Mouse (Mus musculus) midbrain, embryonic 12.5 days (tissue): ENCODE results near the gene Sema3e. TPM values are rescaled to one million over a fixed set of nuclear protein-coding genes. Genes with fewer than 3 reads are reported as not detected.

Experiments
- ATAC-seq: fragments of 200-750 bp; cut with Nextera tagmentation; 2 replicates; pipeline ENCODE4 v1.8.0; 2017; ENCODE audit warnings: low read depth, moderate TSS enrichment, moderate library complexity; ENCODE audit not compliant: low FRiP score
- H3K27ac ChIP-seq: fragments of 300-500 bp; sonication (generic); replicated peaks from 2 replicates; pipeline ENCODE4 v1.5.1; 2016; ENCODE audit warnings: mild to moderate bottlenecking
- H3K27me3 ChIP-seq: fragments of 300-500 bp; sonication (generic); 2 replicates; pipeline ENCODE4 v1.6.1; 2016; ENCODE audit warnings: mild to moderate bottlenecking
- H3K36me3 ChIP-seq: fragments of 300-500 bp; sonication (generic); 2 replicates; pipeline ENCODE4 v1.6.1; 2016
- H3K4me1 ChIP-seq: fragments of 300-500 bp; sonication (generic); 2 replicates; pipeline ENCODE4 v1.6.1; 2016
- H3K4me2 ChIP-seq: fragments of 300-500 bp; sonication (generic); replicated peaks from 2 replicates; pipeline ENCODE4 v1.6.1; 2016; ENCODE audit warnings: mild to moderate bottlenecking, moderate library complexity
- H3K4me3 ChIP-seq: fragments of 300-500 bp; sonication (generic); 2 replicates; pipeline ENCODE4 v1.5.1; 2016; ENCODE audit warnings: mild to moderate bottlenecking
- H3K9ac ChIP-seq: fragments of 300-500 bp; sonication (generic); replicated peaks from 2 replicates; pipeline ENCODE4 v1.6.1; 2016; ENCODE audit warnings: mild to moderate bottlenecking, moderate library complexity
- H3K9me3 ChIP-seq: fragments of 300-500 bp; sonication (generic); 2 replicates; pipeline ENCODE4 v1.6.1; 2016; ENCODE audit warnings: mild to moderate bottlenecking
- WGBS: fragments of 180-500 bp; shearing (Covaris S2); methylation state at CpG from one replicate; pipeline ENCODE4 v1.1.7; 2016; 5-methylcytosine and 5-hydroxymethylcytosine counted together
- polyA plus RNA-seq: library from polyadenylated mRNA; unstranded; fragments of >200 nt; fragmentation: Nextera tagmentation; extraction: Ambion mirVana; gene quantifications from 2 replicates; pipeline ENCODE4 v1.2.1, GENCODE M21; 2016

Gene Sema3e
- polyA plus RNA-seq, 1 experiment from 2014 or later = 1.7 TPM

- Histone ChIP-seq H3K4me3 (no peak overlapping the region), H3K4me2 (no peak overlapping the region), H3K9ac (no peak overlapping the region), H3K9me3 (no peaks in the 10 kb centered on the region), H3K27ac (no peak overlapping the region), H3K4me1 (no peaks in the 10 kb centered on the region), H3K36me3 (no peaks in the 10 kb centered on the region), H3K27me3 (peaks cover 5% of the 10 kb centered on the region; the same call in 1 of the 2 replicates)
- ATAC-seq = no peak
- 18% methylated on average over 4 of the region's 4 CpGs for WGBS
Observed at GRCm38 (mm10) chr5:14032056-14032455, 7.0 kb downstream of the Sema3e start.

DNA sequence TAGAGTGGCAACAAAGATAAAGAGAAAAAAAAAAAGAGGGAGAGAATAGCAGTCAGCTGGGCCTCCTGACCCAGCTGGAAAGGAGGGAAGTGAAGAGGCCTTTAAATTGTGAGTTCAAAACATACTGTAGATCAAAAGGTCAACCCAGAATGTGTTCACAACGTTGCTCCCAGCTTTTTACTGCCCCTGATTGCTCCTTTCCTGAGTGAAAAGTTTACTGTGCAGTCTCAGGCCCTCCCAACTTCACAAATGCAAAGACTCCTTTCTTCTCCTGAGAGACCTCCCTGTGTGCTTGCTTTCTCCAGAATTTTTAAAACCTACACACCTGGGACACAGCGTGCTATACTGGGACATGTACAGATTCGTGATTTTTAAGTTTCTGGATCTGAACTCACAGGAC lies 8.2 kb downstream of the Sema3e start:
- Histone ChIP-seq H3K36me3 (no peaks in the 10 kb centered on the region), H3K27ac (no peak overlapping the region), H3K9ac (no peak overlapping the region), H3K4me3 (no peak overlapping the region), H3K9me3 (no peaks in the 10 kb centered on the region), H3K27me3 (peaks cover 3% of the 10 kb centered on the region; the same call in 1 of the 2 replicates), H3K4me2 (no peak overlapping the region), H3K4me1 (no peaks in the 10 kb centered on the region)
- 43% methylated on average over 3 of the region's 3 CpGs for WGBS
- ATAC-seq = no peak

- no peak overlapping the region for H3K9ac ChIP-seq
Observed at GRCm38 (mm10) chr5:14038813-14039496, 13.9 kb downstream of the Sema3e start.

GRCm38 (mm10) chr5:14040208-14040607 lies 15.1 kb downstream of the Sema3e start:
- Histone ChIP-seq H3K36me3 (no peaks in the 10 kb centered on the region), H3K4me2 (no peak overlapping the region), H3K9me3 (no peaks in the 10 kb centered on the region), H3K4me3 (no peak overlapping the region), H3K27me3 (no peaks in the 10 kb centered on the region), H3K27ac (0 out of 2 replicates have a peak overlapping the region, but pooled peaks have one; percentile 5), H3K9ac (no peak overlapping the region), H3K4me1 (peaks cover 12% of the 10 kb centered on the region)
- ATAC-seq = peak; percentile 32; the same call in 1 of the 2 replicates
- WGBS = 17% methylated on average over 4 of the region's 4 CpGs

More at GRCm38 (mm10) chr5:14038813-14039496, 13.9 kb downstream of the Sema3e start:
- Histone ChIP-seq H3K4me3 (0 out of 2 replicates have a peak overlapping the region, but pooled peaks have one; percentile 12), H3K4me1 (peaks cover 12% of the 10 kb centered on the region), H3K27me3 (no peaks in the 10 kb centered on the region), H3K36me3 (no peaks in the 10 kb centered on the region), H3K4me2 (peak overlapping the region; percentile 39), H3K9me3 (no peaks in the 10 kb centered on the region), H3K27ac (0 out of 2 replicates have a peak overlapping the region, but pooled peaks have one; percentile 15)
- peak; percentile 90 for ATAC-seq
- 9% methylated on average over 9 of the region's 9 CpGs for WGBS

DNA sequence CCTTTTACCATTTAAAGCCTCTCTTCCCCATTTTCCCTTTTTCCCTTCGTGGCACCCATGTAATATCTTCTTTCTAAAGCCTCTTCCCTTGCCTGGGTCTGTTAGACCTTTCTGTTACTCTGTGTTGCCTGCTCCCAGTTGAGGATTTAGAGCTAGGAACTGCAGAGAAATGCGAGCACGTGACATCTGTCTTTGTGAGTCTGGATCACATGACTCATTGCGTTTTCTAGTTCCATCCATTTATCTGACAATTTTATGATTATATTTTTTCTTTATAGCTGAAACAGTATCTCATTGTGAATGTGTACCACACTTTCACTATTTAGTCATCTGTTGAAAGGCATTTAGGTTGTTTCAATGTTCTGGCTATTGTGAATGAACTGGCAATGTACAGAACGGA lies 18.0 kb downstream of the Sema3e start:
- H3K27me3 ChIP-seq = no peaks in the 10 kb centered on the region
- H3K27ac ChIP-seq = no peak overlapping the region
- peaks cover 12% of the 10 kb centered on the region for H3K4me1 ChIP-seq
- no peak overlapping the region for H3K9ac ChIP-seq
- H3K4me3 ChIP-seq = no peak overlapping the region
- no peaks in the 10 kb centered on the region for H3K36me3 ChIP-seq
- H3K9me3 ChIP-seq = no peaks in the 10 kb centered on the region
- WGBS = 84% methylated on average over 5 of the region's 5 CpGs
- no peak for ATAC-seq
- no peak overlapping the region for H3K4me2 ChIP-seq

DNA sequence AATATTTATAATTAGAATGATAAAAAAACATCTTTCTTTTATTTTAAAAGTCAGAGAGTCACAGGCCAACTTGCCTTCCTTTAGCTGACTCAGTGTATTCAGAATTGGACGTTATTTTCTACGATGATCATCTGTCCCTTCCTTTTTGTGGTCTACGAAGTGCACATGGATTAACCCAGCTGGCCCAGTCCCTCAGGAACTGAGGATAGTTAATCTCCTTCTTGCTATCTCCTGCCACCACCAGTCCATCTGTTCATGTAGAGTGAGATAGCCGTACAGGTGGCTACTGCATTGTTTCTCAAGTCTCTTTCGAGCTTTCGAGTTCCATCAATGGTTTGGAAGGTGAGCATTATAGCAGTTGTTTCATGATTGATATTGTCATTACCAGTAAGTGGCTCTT lies 18.9 kb downstream of the Sema3e start:
- Histone ChIP-seq H3K36me3 (no peaks in the 10 kb centered on the region), H3K9ac (no peak overlapping the region), H3K27ac (no peak overlapping the region), H3K9me3 (no peaks in the 10 kb centered on the region), H3K4me1 (peaks cover 10% of the 10 kb centered on the region), H3K4me2 (no peak overlapping the region), H3K27me3 (no peaks in the 10 kb centered on the region), H3K4me3 (no peak overlapping the region)
- no peak for ATAC-seq
- WGBS = 79% methylated on average over 6 of the region's 6 CpGs

- Histone ChIP-seq H3K27me3 (no peaks in the 10 kb centered on the region), H3K9ac (no peak overlapping the region), H3K27ac (no peak overlapping the region), H3K4me2 (no peak overlapping the region), H3K9me3 (no peaks in the 10 kb centered on the region), H3K4me1 (no peaks in the 10 kb centered on the region), H3K36me3 (no peaks in the 10 kb centered on the region), H3K4me3 (no peak overlapping the region)
- ATAC-seq = no peak
- WGBS = 45% methylated on average over 7 of the region's 7 CpGs
Observed at GRCm38 (mm10) chr5:14048660-14049059, 23.6 kb downstream of the Sema3e start.

- no peak overlapping the region for H3K27ac ChIP-seq
- H3K36me3 ChIP-seq = no peaks in the 10 kb centered on the region
- H3K4me2 ChIP-seq = no peak overlapping the region
- no peaks in the 10 kb centered on the region for H3K9me3 ChIP-seq
- H3K4me1 ChIP-seq = no peaks in the 10 kb centered on the region
- 73% methylated on average over 5 of the region's 5 CpGs for WGBS
- no peak overlapping the region for H3K9ac ChIP-seq
- H3K27me3 ChIP-seq = no peaks in the 10 kb centered on the region
- no peak for ATAC-seq
- no peak overlapping the region for H3K4me3 ChIP-seq
Observed at GRCm38 (mm10) chr5:14054472-14054871, 29.4 kb downstream of the Sema3e start.

DNA sequence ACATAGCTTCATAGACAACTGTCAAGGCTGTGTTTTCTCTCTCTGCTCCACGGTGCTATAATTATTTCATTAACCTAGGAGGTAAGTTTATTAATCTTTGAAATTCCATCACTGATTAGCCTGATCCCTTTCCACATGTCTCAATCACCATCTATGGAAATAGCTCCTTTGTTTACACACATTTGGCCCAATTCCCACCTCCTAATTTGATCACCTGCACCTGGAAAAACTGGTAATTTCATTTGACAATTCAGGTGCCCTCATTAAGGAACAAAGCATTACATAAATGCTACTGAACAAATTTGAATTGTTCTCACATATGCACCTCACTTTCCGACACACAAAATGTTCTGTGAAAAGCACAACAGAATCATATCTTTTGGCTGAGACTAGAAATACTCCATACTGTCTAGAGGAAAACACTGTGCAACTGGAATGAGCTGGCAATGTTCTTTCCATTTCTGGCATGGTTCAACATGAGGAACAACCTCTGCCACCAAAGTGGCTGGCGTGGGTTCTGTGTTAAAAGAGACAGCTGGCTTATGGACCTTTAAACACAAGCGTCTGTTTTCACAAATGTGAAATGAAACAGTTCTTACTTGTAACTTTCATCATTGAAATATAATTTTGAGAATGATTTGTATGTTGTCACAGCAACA lies 34.9 kb downstream of the Sema3e start:
- WGBS = 84% methylated on average over 4 of the region's 4 CpGs
- ATAC-seq = no peak
- Histone ChIP-seq H3K27me3 (no peaks in the 10 kb centered on the region), H3K9ac (no peak overlapping the region), H3K4me3 (no peak overlapping the region), H3K4me2 (no peak overlapping the region), H3K4me1 (no peaks in the 10 kb centered on the region), H3K27ac (no peak overlapping the region), H3K9me3 (no peaks in the 10 kb centered on the region), H3K36me3 (no peaks in the 10 kb centered on the region)

GRCm38 (mm10) chr5:14062918-14063481 lies 37.9 kb downstream of the Sema3e start:
- Histone ChIP-seq H3K4me3 (no peak overlapping the region), H3K27me3 (no peaks in the 10 kb centered on the region), H3K27ac (no peak overlapping the region), H3K9me3 (no peaks in the 10 kb centered on the region), H3K4me2 (no peak overlapping the region), H3K9ac (no peak overlapping the region), H3K4me1 (no peaks in the 10 kb centered on the region), H3K36me3 (no peaks in the 10 kb centered on the region)
- WGBS = 58% methylated on average over 4 of the region's 4 CpGs
- ATAC-seq = no peak; the same call in 1 of the 2 replicates

- no peak for ATAC-seq
Observed at GRCm38 (mm10) chr5:14073152-14073551, 48.1 kb downstream of the Sema3e start.

GRCm38 (mm10) chr5:14088100-14088499 lies 63.0 kb downstream of the Sema3e start:
- Histone ChIP-seq H3K4me3 (no peak overlapping the region), H3K27ac (no peak overlapping the region), H3K9me3 (no peaks in the 10 kb centered on the region), H3K9ac (no peak overlapping the region), H3K4me1 (0 out of 2 replicates have a peak, but pooled peaks cover 3% of the 10 kb centered on the region), H3K4me2 (no peak overlapping the region), H3K27me3 (no peaks in the 10 kb centered on the region), H3K36me3 (no peaks in the 10 kb centered on the region)
- ATAC-seq = no peak
- 92% methylated on average over 2 of the region's 2 CpGs for WGBS

More at GRCm38 (mm10) chr5:14073152-14073551, 48.1 kb downstream of the Sema3e start:
- Histone ChIP-seq H3K4me1 (no peaks in the 10 kb centered on the region), H3K4me2 (no peak overlapping the region), H3K4me3 (no peak overlapping the region), H3K27ac (no peak overlapping the region), H3K9me3 (no peaks in the 10 kb centered on the region), H3K27me3 (no peaks in the 10 kb centered on the region), H3K36me3 (no peaks in the 10 kb centered on the region), H3K9ac (no peak overlapping the region)
- WGBS = 90% methylated on average over 3 of the region's 3 CpGs
